Mouse (Mus musculus) left cerebral cortex, adult 6 months (tissue): ENCODE results near the gene 4930564D02Rik. TPM values are rescaled to one million over a fixed set of nuclear protein-coding genes. Genes with fewer than 3 reads are reported as not detected.

Experiments
- long read RNA-seq, 2 experiments: library from polyadenylated mRNA; unstranded; transcript quantifications; one replicate each; pipeline ENCODE4 v2.0.0; 2019 to 2020
- polyA plus RNA-seq: library from polyadenylated mRNA; unstranded; fragments of <200 nt; fragmentation: Nextera tagmentation; gene quantifications from 2 replicates; pipeline ENCODE4 v1.2.3, GENCODE M21; 2021

The 4930564D02Rik gene
- polyA plus RNA-seq, result not detected in 2 replicates
- long read RNA-seq, experiment 1, result 0 reads
- long read RNA-seq, experiment 2, result 0 reads

DNA sequence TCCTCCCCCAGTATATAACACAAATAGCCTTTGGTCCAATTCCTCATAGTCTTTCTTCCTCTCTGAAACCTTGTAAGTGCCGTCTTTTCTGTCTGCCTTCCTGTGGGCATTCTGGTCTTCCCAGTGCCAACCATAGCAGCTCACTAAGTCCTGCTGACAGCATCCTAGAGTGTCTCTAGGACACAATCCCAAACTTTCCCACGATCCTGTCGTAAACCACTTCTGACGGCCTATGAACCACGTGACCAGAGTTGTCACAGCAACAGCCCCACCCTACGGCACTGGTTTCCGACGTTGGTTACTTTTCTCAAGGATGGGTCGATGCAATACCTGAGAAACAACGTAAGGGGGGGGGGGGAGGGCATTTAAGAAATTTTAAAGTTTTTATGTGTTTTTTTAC, at the start of gene 4930564D02Rik:
TSS of gene 4930564D02Rik (plus strand) at position 301 of the 400 bp plus-strand sequence.

GRCm38 (mm10) chr3:105052937-105053697, 13.5 kb upstream of the 4930564D02Rik start, which contains the start of gene Cttnbp2nl:
Cttnbp2nl (minus strand) TSS chr3:105053146.

Other genes starting within 250 kb of the 4930564D02Rik start
- 1.3 and 1.5 TPM in 2 replicates for gene Mov10, start 248.3 kb upstream of the 4930564D02Rik start, polyA plus RNA-seq
- gene St7l, start 202.8 kb upstream of the 4930564D02Rik start, polyA plus RNA-seq, result 24.9 and 25.8 TPM in 2 replicates
- gene Capza1, start 202.3 kb upstream of the 4930564D02Rik start, polyA plus RNA-seq, result 22.0 and 24.6 TPM in 2 replicates
- gene Wnt2b, start 104.9 kb upstream of the 4930564D02Rik start, polyA plus RNA-seq, result 0.15 and 0.31 TPM in 2 replicates
- 6.3 and 7.7 TPM in 2 replicates for gene Cttnbp2nl, start 13.7 kb upstream of the 4930564D02Rik start, polyA plus RNA-seq